Mouse (Mus musculus) gastrocnemius, postnatal 4 days (tissue): ENCODE measurements at regions not wholly inside any gene's neighbourhood (a gene's known extent, or its start where the extent isn't known, plus 50 kb on each side); places are given as distances from the start of the nearest gene placed in this dataset.

ENCODE experiments used
- DNase-seq, 2 experiments: peaks; one replicate each; pipeline ENCODE4 v3.0.0; 2021 to 2022; ENCODE audit warnings: low spot score in 2 of 2, mixed read lengths in 2 of 2

GRCm38 (mm10) chr6:31190070-31190469, 208.5 kb upstream of the Mkln1 start:
- no peak for DNase-seq

DNA sequence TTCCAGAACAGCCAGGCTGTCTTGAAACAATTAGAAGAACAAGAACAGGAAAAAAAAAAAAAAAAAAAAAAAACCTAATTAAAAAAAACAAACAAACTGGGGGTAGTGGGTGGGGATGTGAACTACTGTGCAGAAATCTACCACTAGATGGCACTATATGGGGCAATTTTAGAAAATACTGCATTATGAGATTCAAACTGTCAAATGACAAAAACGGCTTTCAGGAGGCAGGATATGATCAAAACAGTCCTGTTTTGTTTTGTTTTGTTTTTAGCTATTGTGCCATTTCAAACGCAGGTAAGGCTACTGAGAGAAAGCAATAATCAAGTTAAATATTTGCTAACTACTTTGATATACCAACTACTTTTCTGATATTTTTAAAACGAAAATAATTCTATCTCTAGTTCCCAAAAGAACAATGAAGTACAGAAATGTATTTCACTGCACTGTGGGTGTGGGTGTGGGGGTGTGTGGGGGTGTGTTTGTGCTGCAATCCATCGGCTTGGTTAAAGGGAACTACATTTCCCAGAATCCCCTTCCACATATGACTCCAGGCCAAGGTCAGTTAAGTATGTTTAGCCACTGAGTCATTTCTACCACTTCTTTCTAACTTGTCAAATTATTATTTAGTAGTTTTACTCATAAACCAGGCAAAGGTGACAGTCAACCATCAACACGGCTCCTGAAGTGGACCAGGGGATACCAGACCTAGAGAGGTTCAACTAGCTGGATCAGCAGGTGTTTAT, 207.7 kb upstream of the Mkln1 start:
- DNase-seq = no peak

DNA sequence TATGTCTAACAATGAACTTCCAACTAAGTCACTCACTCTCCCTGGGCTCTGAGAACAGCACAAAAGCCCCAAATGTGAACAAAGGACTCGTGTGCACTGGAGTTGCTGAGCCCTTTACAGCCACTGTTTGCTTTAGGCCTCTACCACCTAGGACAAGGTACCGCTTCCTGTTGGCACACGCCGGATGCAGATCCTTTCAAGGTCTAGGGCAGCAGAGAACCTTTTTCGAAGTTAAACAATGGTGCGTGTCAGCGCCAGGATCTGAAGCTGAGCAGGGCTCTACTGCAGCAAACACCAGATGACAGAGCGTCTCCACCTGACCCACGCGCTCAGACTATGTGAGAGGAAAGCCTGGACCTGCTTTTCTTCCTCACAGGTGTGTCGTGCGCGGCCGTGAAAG, 207.0 kb upstream of the Mkln1 start:
- DNase-seq = no peak

- no peak for DNase-seq
These were observed 206.3 kb upstream of the Mkln1 start for GRCm38 (mm10) chr6:31192197-31192596.

DNA sequence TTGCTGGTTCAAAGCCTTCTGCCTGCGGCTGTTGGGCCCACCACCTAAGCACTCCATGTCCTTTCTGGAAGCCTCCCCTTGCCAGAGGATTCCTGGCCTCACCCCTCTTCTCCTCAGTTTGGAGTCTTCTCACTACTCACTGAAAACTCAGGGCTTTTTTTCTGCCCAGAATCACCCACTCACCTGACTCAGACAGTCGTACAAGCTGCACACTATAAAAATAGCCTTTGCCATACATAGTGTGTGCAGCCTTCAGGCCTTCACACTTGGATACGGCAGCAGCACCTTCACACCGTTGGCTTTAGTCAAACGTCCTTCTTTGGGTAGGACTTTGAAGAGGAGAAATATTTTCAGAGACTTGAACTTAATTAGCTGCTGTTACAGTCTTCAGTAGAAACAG, 205.3 kb upstream of the Mkln1 start:
- DNase-seq = no peak

DNA sequence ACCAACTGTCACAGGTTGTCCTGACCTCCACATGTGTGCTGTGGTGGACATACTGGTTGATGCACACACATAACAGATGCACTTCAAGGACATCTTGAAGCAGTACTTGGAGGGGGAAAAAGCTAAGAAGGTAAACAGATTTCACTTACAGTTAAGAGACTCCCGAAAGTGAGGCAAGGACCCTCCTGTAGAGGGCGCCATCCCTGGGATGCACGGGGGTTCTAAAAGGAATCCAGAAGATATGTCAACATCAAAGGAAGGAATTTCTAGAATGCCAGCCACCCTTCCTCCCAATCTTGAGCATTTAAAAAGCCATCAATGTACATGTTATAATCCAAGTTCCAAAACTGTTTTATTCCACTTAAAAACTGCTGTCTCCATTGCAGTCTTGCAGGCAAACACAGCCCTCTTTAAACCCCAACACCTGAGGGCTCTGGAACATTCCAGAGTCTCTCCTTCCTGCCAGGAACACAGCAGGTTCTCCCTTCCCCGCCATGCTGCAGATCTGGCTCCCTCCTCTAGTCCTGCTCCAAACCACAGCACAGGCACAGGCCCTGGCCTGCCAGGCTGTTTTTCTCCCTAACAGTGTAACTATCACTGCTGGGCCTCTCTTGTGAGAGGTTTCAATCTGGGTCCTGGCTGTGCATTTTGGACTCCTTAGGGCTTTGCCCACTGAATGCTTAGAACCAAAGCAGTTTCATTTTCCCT, 200.8 kb upstream of the Mkln1 start:
- DNase-seq = no peak

- DNase-seq = no peak
These were observed 200.2 kb upstream of the Mkln1 start for GRCm38 (mm10) chr6:31198340-31198739.

DNA sequence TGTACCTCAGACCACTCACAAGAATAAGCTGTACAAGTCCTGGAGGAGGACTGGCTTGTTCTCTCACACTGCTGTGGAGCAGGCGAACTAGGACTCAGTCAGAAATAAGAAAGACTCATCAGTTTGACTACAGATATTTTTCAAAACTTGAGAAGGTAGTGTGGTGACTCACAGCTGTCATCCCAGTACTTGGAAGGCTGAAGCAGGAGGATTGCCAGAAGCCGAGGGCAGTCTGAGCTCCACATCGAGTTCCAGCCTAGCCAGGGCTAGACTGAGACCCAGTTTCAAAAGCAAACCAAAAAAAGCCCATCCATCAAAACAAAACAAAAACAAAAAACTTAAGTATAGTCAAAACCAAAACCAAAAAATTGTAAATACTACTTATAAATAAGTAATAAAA, 197.8 kb upstream of the Mkln1 start:
- no peak for DNase-seq

DNA sequence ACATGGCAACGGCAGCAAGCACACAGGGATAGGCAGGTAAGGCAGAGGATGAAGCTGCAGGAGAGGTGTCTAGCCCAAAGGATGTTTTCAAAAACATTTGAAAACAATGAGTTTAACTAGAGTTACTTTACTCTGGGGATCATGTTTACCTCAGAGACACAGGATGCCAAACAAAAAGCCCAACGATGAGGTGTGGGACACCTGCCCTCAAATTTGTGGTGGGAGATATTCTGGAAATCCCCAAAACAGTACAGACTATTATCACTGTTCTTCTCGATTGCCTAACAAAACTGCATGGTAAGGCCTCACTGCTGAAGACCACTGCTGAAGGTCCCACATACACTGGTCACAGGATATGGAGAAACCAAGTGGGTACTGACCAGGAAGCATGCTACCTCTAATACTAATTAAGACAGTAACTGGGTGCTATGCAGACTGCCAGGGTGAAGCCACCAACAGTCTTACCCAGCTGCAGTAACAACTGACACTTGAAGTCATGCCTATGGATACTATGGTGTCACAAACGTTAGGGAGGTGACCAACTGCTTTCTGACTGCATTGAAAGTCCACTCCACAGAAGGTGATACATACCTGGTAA, 197.1 kb upstream of the Mkln1 start:
- no peak for DNase-seq

GRCm38 (mm10) chr6:31202594-31202993, 195.9 kb upstream of the Mkln1 start:
- DNase-seq = no peak

GRCm38 (mm10) chr6:31204434-31204833, 194.1 kb upstream of the Mkln1 start:
- DNase-seq = no peak

- DNase-seq = no peak
These were observed 193.7 kb upstream of the Mkln1 start for GRCm38 (mm10) chr6:31204839-31205238.

DNA sequence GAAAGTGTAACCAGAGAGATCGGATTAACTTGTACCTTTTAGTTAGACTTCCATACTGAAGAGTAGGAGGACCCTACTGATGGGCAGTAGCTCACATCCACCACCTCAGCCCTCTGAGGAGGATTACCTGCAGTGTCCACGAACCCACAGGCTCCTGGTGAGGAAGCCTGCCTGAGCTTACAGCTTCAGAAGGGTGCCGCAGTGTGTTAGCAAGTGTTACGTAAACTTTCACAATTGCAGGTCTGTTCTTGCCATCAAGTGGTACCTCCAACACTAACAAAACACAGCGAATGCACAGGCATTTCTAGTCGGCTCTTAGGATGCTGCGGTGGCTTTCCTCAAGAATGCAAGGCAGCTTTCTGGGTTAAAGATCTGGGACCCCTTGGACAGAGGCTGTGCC, 192.4 kb upstream of the Mkln1 start:
- no peak for DNase-seq

DNA sequence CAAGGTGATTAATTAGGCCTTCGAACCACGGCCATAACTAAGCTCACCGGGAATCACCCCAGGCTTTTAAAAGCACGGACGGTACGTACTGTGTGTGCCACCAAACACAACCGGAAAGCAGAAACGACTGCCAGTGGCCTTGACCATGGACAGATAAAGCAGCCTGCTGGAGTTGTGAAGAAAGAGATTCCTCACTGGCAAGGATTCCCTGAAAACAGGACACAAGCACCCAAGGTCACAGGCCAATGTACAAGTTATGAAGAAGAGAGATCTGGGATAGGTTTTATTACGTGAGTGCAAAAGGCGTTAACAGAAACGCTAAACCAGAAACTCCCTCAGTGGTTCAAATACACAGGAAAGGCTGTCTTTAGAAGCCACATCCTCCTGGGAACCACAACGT, 191.3 kb upstream of the Mkln1 start:
- DNase-seq = no peak

- no peak for DNase-seq
These were observed 190.3 kb upstream of the Mkln1 start for GRCm38 (mm10) chr6:31208224-31208623.

DNA sequence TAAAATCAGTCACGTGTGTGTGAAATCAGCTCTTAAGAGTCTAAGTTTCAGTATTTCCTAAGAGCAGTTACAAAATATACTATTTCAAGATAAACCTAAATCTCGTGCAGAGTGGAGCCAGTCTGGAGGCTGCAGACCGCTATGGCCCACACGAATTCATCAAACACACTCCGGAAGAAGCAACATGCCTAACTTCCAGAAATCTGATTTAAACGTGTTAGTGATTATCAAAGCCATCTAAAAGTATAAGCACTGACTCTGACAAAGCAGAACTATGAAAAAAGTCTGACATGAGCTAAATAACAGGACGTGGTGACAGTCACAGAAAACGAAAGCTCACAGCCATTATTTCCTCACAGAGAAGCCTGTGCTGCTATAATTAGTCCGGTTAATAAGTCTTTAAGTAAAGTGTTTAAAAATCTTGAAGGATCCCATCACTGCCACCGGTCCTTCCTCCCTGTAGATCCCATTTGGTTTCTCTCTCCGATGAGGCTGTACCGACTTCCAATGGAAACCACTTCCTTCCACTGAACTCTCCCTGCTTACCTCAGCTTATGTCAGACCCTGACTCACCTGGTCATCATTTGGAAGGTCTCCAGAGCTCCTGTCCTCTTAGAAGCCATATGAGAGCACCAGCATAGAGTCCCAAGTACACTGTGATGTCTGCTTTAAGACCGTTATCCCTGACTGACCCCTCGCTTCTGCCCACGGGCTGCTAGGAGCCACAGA, 189.0 kb upstream of the Mkln1 start:
- DNase-seq = no peak

GRCm38 (mm10) chr6:31210209-31210714, 188.3 kb upstream of the Mkln1 start:
- DNase-seq = no peak

DNA sequence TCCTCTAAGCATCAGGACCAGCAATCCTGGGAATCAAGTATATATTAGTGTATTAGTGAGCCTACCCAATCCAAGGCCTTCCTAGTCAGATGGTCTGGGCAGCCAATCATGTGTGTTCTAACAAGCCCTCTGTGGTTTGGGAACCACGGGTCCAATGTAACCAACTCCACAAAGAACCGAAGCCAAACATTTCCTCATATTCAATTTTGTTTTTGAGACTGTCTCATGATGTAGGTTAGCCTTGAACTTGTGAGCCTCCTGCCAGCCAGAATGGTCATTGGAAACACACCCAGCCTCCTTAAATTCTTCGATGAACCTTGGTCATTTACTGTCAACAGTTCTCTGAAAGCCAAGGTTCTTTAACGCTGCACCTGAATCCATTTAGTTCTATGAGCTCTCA, 187.4 kb upstream of the Mkln1 start:
- no peak for DNase-seq

- no peak for DNase-seq
These were observed 186.9 kb upstream of the Mkln1 start for GRCm38 (mm10) chr6:31211616-31212015.

- no peak for DNase-seq
These were observed 186.5 kb upstream of the Mkln1 start for GRCm38 (mm10) chr6:31212080-31212479.

GRCm38 (mm10) chr6:31212694-31213093, 185.8 kb upstream of the Mkln1 start:
- DNase-seq = no peak

DNA sequence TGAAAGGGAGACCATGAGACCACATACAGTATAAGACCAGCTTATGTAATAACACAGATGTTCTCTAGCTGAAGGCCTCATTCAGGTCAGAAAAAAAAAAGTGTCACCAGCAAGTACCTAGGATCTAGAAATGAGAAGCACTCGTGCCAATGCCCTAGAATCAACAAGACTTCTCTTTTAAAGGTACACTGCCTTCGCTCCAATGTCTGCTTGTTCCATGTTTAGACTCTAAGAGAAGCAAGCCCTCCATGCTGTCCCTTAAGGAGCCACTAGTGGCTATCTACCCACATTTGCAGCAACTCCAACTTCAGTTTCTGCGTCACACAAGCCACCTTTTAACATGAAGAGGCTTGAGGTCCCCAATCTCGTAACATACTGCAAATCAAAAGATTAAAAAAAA, 185.4 kb upstream of the Mkln1 start:
- no peak for DNase-seq
